ENCODE assay signal across 8 mouse cellular contexts in genomic region chr6:94698509-94699172, GRCm38 (mm10). TPM values are rescaled to one million over a fixed set of nuclear protein-coding genes. Genes with fewer than 3 reads are reported as not detected.
DNase-seq lines count a peak whose midpoint lies in the region; ATAC-seq and TF ChIP-seq lines count a peak whose summit lies in the region.

No protein-coding gene starts in this region.

- peak overlapping the region; percentile 80 for H3K9ac ChIP-seq in ES-E14 (ENCODE audit: insufficient read depth, low read depth, low read length, poor library complexity, severe bottlenecking)
- peak overlapping the region; percentile 88 for H3K9ac ChIP-seq in heart, embryonic 15.5 days
- peak overlapping the region; percentile 78 for H3K9ac ChIP-seq in liver, embryonic 16.5 days (ENCODE audit: low read depth, low read length)

- in situ Hi-C loops in ES-E14 (cut with MboI; ENCODE audit: low sequenced_read_pairs in 2 of 2, unreplicated experiment in 2 of 2): no loop called here

- 8% methylated on average over 11 of the region's 11 CpGs for whole genome bisulfite sequencing in heart, embryonic 15.5 days
- WGBS in liver, embryonic 16.5 days (ENCODE audit: insufficient replicate concordance): 16% methylated on average over 11 of the region's 11 CpGs

- no peaks in the 10 kb centered on the region for H3K9me3 ChIP-seq in ES-E14 (ENCODE audit: control insufficient read depth, insufficient read depth, low read depth, low read length)
- H3K9me3 ChIP-seq in heart, embryonic 15.5 days (replicated peaks): no peaks in the 10 kb centered on the region
- H3K9me3 ChIP-seq in liver, embryonic 16.5 days (replicated peaks; ENCODE audit: control insufficient read depth, low read length): no peaks in the 10 kb centered on the region

- H3K36me3 ChIP-seq in ES-E14 (ENCODE audit: control insufficient read depth, insufficient read depth, low read length, poor library complexity, severe bottlenecking): no peaks in the 10 kb centered on the region
- no peaks in the 10 kb centered on the region for H3K36me3 ChIP-seq in heart, embryonic 15.5 days
- H3K36me3 ChIP-seq in liver, embryonic 16.5 days (ENCODE audit: control insufficient read depth, insufficient read depth): no peaks in the 10 kb centered on the region

- DNase-seq in heart, adult 18-20 months: peak; percentile 38 to 58
- DNase-seq in heart, adult 8-10 months (ENCODE audit: low spot score): no peak
- DNase-seq in ES-E14 (ENCODE audit: low read depth, low spot score): no peak
- no peak for DNase-seq in urinary bladder, adult 2 months (ENCODE audit: low spot score)

- H3K27me3 ChIP-seq in heart, embryonic 15.5 days: no peaks in the 10 kb centered on the region
- peaks cover 33% of the 10 kb centered on the region for H3K27me3 ChIP-seq in liver, embryonic 16.5 days (ENCODE audit: control insufficient read depth, insufficient read depth, low read depth, low read length)

- peaks cover 7 to 11% of the 10 kb centered on the region in 2 experiments for H3K4me1 ChIP-seq in ES-E14 (ENCODE audit: control insufficient read depth in 2 of 2, insufficient read depth in 2 of 2, low read length in 2 of 2, poor library complexity in 1 of 2)
- H3K4me1 ChIP-seq in heart, embryonic 15.5 days (replicated peaks): peaks cover 52% of the 10 kb centered on the region
- H3K4me1 ChIP-seq in liver, embryonic 16.5 days (ENCODE audit: control insufficient read depth, low read depth, low read length): peaks cover 3% of the 10 kb centered on the region

- ATAC-seq in heart, embryonic 15.5 days (replicated peaks; ENCODE audit: insufficient number of reproducible peaks, insufficient read depth, low FRiP score, low read depth): no peak
- ATAC-seq in liver, embryonic 16.5 days (ENCODE audit: low read depth): no peak
- ATAC-seq in granulocyte monocyte progenitor cell, adult 5-6 weeks (replicated peaks; ENCODE audit: poor library complexity, severe bottlenecking): no peak
- ATAC-seq in activated CD4-positive, CD25-positive, alpha-beta regulatory T cell, adult 4 months: no peak

- H3K27ac ChIP-seq in ES-E14 (ENCODE audit: insufficient read depth, low read depth, low read length, poor library complexity, severe bottlenecking): no peak overlapping the region
- peak overlapping the region; percentile 88 for H3K27ac ChIP-seq in heart, embryonic 15.5 days
- no peak overlapping the region for H3K27ac ChIP-seq in liver, embryonic 16.5 days (ENCODE audit: low read length)

- H3K4me3 ChIP-seq in ES-E14 (ENCODE audit: insufficient read depth in 1 of 2, low read depth in 1 of 2, low read length in 2 of 2, poor library complexity in 1 of 2, severe bottlenecking in 1 of 2): peak overlapping the region; percentile 72 to 87
- peak overlapping the region; percentile 73 for H3K4me3 ChIP-seq in heart, embryonic 15.5 days
- H3K4me3 ChIP-seq in liver, embryonic 16.5 days (ENCODE audit: low read depth, low read length): peak overlapping the region; percentile 74

- peak overlapping the region; percentile 85 for H3K4me2 ChIP-seq in heart, embryonic 15.5 days
- H3K4me2 ChIP-seq in liver, embryonic 16.5 days (ENCODE audit: low read depth, low read length): peak overlapping the region; percentile 66

TF ChIP-seq in ES-E14, 5 proteins besides CTCF, POLR2A, EP300 and RAD21:
- TF ChIP-seq ZC3H11A (IDR thresholded peaks at IDR 0.05; ENCODE audit: borderline replicate concordance, low read depth, low read length) (no peak), ZNF384 (IDR thresholded peaks at IDR 0.05; ENCODE audit: low read depth, low read length) (no peak)

RNA-seq across cellular contexts. Expression of gene Lrig1, which starts 1.3 kb away (rescaled TPM):
- total RNA-seq in heart, adult 18-20 months (2021): 10 to 100 TPM; 29.8 to 30.9 TPM
- 10 to 100 TPM; 27.0 to 36.3 (median 32.2) TPM for total RNA-seq in heart, adult 8-10 months (2022)
- 19.1 and 37.5 TPM in 2 replicates for total RNA-seq in ES-E14 (2012; rRNA removed)
- 8.0 and 12.6 TPM in 2 replicates for polyA plus RNA-seq in heart, embryonic 15.5 days (2015; fragmentation: Nextera tagmentation; extraction: Ambion mirVana)
- 2.7 and 4.5 TPM in 2 replicates for polyA plus RNA-seq in liver, embryonic 16.5 days (2015; fragmentation: Nextera tagmentation; extraction: Ambion mirVana)
- total RNA-seq in granulocyte monocyte progenitor cell, adult 5-6 weeks (2014; fragmentation: Nextera tagmentation): 0.37 and 2.0 TPM in 2 replicates
- not detected in 2 replicates for total RNA-seq in granulocyte monocyte progenitor cell, adult 5-6 weeks (2017)
- polyA plus RNA-seq in urinary bladder, adult 2 months (2012; rRNA removed): 10.8 and 13.8 TPM in 2 replicates
- 10 to 100 TPM; 16.2 to 31.1 TPM for polyA plus RNA-seq in activated CD4-positive, CD25-positive, alpha-beta regulatory T cell, adult 4 months (2017; shearing (Covaris generic))

Comparison
In these comparisons a context has a peak if more than half of its experiments do, and no peak if none do; other contexts are left out.
1. DNase-seq: peak in heart, adult 18-20 months (2 of 2); none in heart, adult 8-10 months (single experiment), ES-E14 (single experiment) and urinary bladder, adult 2 months (single experiment).
2. Peak in every context shown above with its lines, with median percentiles within 50 percentile points of each other: H3K4me3 ChIP-seq and H3K9ac ChIP-seq.